Mouse (Mus musculus) adrenal gland, postnatal 14 days (tissue): ENCODE measurements around the gene Ugt1a5. TPM values are rescaled to one million over a fixed set of nuclear protein-coding genes. Genes with fewer than 3 reads are reported as not detected.
A peak's percentile ranks its signal among the peaks of the same experiment; 100 is the strongest.
"Not testable (repeated sequence)": the region's sequence is repeated elsewhere in the genome, so short reads cannot be mapped to it uniquely, and the experiment has no call there.

Source experiments
- DNase-seq: peaks from one replicate; pipeline ENCODE4 v3.0.0; 2021; ENCODE audit warnings: mixed read lengths
- total RNA-seq: library from RNA; stranded (reverse); gene quantifications from 2 replicates; pipeline ENCODE4 v1.2.3, GENCODE M21; 2021

Ugt1a5 gene
- total RNA-seq, 1 experiment from 2014 or later: 0.37 TPM

- peak; percentile 62 for DNase-seq
Observed at GRCm38 (mm10) chr1:88224029-88224776, 58.4 kb downstream of the Ugt1a5 start.

- DNase-seq: not testable (repeated sequence)
Observed at GRCm38 (mm10) chr1:88225301-88225700, 59.5 kb downstream of the Ugt1a5 start.

GRCm38 (mm10) chr1:88225741-88226140 is 59.9 kb downstream of the Ugt1a5 start:
- no peak for DNase-seq

- peak; percentile 5 for DNase-seq
Observed at GRCm38 (mm10) chr1:88226670-88227379, 61.0 kb downstream of the Ugt1a5 start, which contains the start of gene Mroh2a. Gene Mroh2a, plus strand, starts transcription at chr1:88226986.

- DNase-seq: no peak
Observed at GRCm38 (mm10) chr1:88227482-88227881, 61.7 kb downstream of the Ugt1a5 start.

- peak; percentile 6 for DNase-seq
Observed at GRCm38 (mm10) chr1:88228121-88228520, 62.3 kb downstream of the Ugt1a5 start.

- DNase-seq: peak; percentile 9
Observed at GRCm38 (mm10) chr1:88229566-88229965, 63.8 kb downstream of the Ugt1a5 start.

GRCm38 (mm10) chr1:88229986-88230385 is 64.2 kb downstream of the Ugt1a5 start:
- DNase-seq: peak; percentile 6

GRCm38 (mm10) chr1:88230421-88230820 is 64.6 kb downstream of the Ugt1a5 start:
- no peak for DNase-seq

GRCm38 (mm10) chr1:88230981-88231802 is 65.4 kb downstream of the Ugt1a5 start:
- DNase-seq: no peak

GRCm38 (mm10) chr1:88231803-88232499 is 66.1 kb downstream of the Ugt1a5 start:
- no peak for DNase-seq

- no peak for DNase-seq
Observed at GRCm38 (mm10) chr1:88232664-88233380, 67.0 kb downstream of the Ugt1a5 start.

GRCm38 (mm10) chr1:88233421-88234247 is 67.8 kb downstream of the Ugt1a5 start:
- DNase-seq: no peak

GRCm38 (mm10) chr1:88234248-88234610 is 68.4 kb downstream of the Ugt1a5 start:
- DNase-seq: no peak

- no peak for DNase-seq
Observed at GRCm38 (mm10) chr1:88234646-88235045, 68.8 kb downstream of the Ugt1a5 start.

- DNase-seq: no peak
Observed at GRCm38 (mm10) chr1:88235046-88235893, 69.5 kb downstream of the Ugt1a5 start.

GRCm38 (mm10) chr1:88235894-88236415 is 70.1 kb downstream of the Ugt1a5 start:
- no peak for DNase-seq

- no peak for DNase-seq
Observed at GRCm38 (mm10) chr1:88237311-88237710, 71.5 kb downstream of the Ugt1a5 start.

- DNase-seq: no peak
Observed at GRCm38 (mm10) chr1:88238771-88239170, 73.0 kb downstream of the Ugt1a5 start.
